Mouse (Mus musculus) forebrain, postnatal 0 days (tissue): ENCODE measurements around the gene Mreg. TPM values are rescaled to one million over a fixed set of nuclear protein-coding genes. Genes with fewer than 3 reads are reported as not detected.

ENCODE experiments used
- ATAC-seq: fragments of 200-750 bp; cut with Nextera tagmentation; 2 replicates; pipeline ENCODE4 v1.8.0; 2017; ENCODE audit warnings: mild to moderate bottlenecking, moderate library complexity
- DNase-seq: peaks from one replicate; pipeline ENCODE4 v3.0.0-alpha.2; 2015
- H3K27ac ChIP-seq: fragments of 300-500 bp; sonication (generic); 2 replicates; pipeline ENCODE4 v1.5.1; 2014; ENCODE audit warnings: low read depth, mild to moderate bottlenecking, antibody characterized with exemption, low read length, moderate library complexity, mixed read lengths
- H3K27me3 ChIP-seq: fragments of 300-500 bp; sonication (generic); 2 replicates; pipeline ENCODE4 v1.6.1; 2014; ENCODE audit warnings: mild to moderate bottlenecking, low read length, mixed read lengths; ENCODE audit not compliant: insufficient read depth
- H3K36me3 ChIP-seq: fragments of 300-500 bp; sonication (generic); 2 replicates; pipeline ENCODE4 v1.6.1; 2014; ENCODE audit warnings: mild to moderate bottlenecking, moderate library complexity; ENCODE audit not compliant: insufficient read depth
- H3K4me1 ChIP-seq: fragments of 300-500 bp; sonication (generic); 2 replicates; pipeline ENCODE4 v1.6.1; 2014; ENCODE audit warnings: antibody characterized with exemption; ENCODE audit not compliant: insufficient read depth
- H3K4me2 ChIP-seq: fragments of 300-500 bp; sonication (generic); 2 replicates; pipeline ENCODE4 v1.6.1; 2014; ENCODE audit warnings: low read depth, mild to moderate bottlenecking, moderate library complexity
- H3K4me3 ChIP-seq: fragments of 300-500 bp; sonication (generic); 2 replicates; pipeline ENCODE4 v1.5.1; 2014; ENCODE audit warnings: low read depth, low read length, mixed read lengths
- H3K9ac ChIP-seq: fragments of 300-500 bp; sonication (generic); 2 replicates; pipeline ENCODE4 v1.6.1; 2014; ENCODE audit warnings: mild to moderate bottlenecking
- H3K9me3 ChIP-seq: fragments of 300-500 bp; sonication (generic); 2 replicates; pipeline ENCODE4 v1.6.1; 2016; ENCODE audit warnings: low read length
- CTCF ChIP-seq: sonication (generic); IDR thresholded peaks from 2 replicates; pipeline ENCODE4 v1.5.1; 2016; ENCODE audit warnings: antibody characterized with exemption, control low read depth, low read depth
- WGBS: fragments of 180-500 bp; shearing (Covaris S2); extraction: QIAGEN DNeasy Blood & Tissue Kit; methylation state at CpG from one replicate; pipeline ENCODE4 v1.1.7; 2014; 5-methylcytosine and 5-hydroxymethylcytosine counted together
- polyA plus RNA-seq: library from polyadenylated mRNA; unstranded; fragments of >200 nt; fragmentation: Nextera tagmentation; extraction: Ambion mirVana; gene quantifications from 2 replicates; pipeline ENCODE4 v1.2.1, GENCODE M21; 2015
- total RNA-seq: library from RNA; depleted of rRNA; stranded (reverse); fragments of >200 nt; gene quantifications from 2 replicates; pipeline ENCODE4 v1.2.3, GENCODE M21; 2014; rRNA removed

Gene Mreg
- total RNA-seq, result 1.7 and 1.9 TPM in 2 replicates
- polyA plus RNA-seq, result 1.7 and 2.1 TPM in 2 replicates

DNA sequence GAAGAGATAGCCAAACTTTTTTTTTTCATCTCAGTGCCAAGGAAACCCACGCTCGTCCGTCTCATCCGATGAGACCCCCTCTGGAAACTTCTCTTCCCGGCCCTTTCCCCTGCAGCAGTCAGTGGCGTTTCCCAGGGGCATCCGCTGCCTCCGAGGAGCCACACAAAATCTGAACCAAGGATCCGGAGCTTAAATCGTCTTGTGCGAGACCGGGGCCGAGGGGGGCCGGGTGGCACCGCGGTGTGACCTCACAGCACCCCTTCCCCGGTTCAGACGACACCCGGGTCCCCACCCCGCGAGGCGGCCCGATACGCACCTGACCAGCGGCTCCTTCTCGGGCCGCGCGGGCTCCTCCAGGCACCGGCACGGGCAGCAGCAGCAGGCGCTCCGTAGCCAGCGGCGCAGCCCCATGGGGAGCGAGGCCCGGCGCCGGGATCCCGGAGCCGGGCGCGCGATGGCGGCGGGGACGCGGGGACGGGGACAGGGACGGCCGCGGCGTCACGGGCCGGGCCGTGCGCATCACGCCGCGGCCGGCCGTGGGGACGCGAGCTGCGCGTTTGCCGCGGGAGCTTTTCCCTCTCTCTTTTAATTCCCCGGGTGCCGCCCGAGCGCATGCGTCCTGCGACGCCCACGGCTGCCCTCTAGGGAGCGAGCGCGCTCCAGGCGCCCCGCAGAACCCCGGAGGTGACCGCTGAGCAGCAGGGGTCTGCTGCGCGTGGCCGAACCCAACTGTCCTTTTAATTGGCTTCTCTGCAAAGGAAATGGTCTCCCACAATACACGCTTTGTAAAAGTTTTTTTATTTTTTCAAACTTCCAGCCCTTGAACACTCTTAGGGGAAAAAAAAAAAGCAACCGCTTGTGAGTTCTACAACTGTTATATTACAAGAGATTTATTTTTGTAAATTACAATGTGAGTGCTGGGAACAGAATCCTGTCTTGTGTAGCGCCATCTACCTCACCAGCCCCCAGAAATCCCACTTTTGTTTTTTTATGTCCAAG is at the start of gene Mreg:
Gene Mreg, minus strand, starts transcription at position 607 of the 999 bp plus-strand sequence.
- Histone ChIP-seq H3K4me2 (peak within 1 kb of the TSS; percentile 98), H3K36me3 (no peaks in the 10 kb centered on the region), H3K27me3 (no peaks in the 10 kb centered on the region), H3K27ac (peak within 1 kb of the TSS; percentile 50; the same call in 1 of the 2 replicates), H3K9ac (peak within 1 kb of the TSS; percentile 60), H3K9me3 (no peaks in the 10 kb centered on the region), H3K4me1 (no peaks in the 10 kb centered on the region), H3K4me3 (peak within 1 kb of the TSS; percentile 73)
- 2% methylated on average over 85 of the region's 89 CpGs for WGBS
- ATAC-seq (peak; percentile 79), DNase-seq (peak; percentile 69)
- TF ChIP-seq CTCF, result peak; percentile 56

GRCm38 (mm10) chr1:72256381-72257256 is 44.5 kb upstream of the Mreg start:
- 73% methylated on average over 9 of the region's 9 CpGs for WGBS
- Histone ChIP-seq H3K4me2 (peak overlapping the region; percentile 59), H3K9ac (0 out of 2 replicates have a peak overlapping the region, but pooled peaks have one; percentile 67), H3K4me1 (peaks cover 9% of the 10 kb centered on the region; the same call in 1 of the 2 replicates), H3K27ac (peak overlapping the region; percentile 85), H3K9me3 (no peaks in the 10 kb centered on the region), H3K27me3 (no peaks in the 10 kb centered on the region), H3K36me3 (no peaks in the 10 kb centered on the region), H3K4me3 (peak overlapping the region; percentile 40)
- peak; percentile 38 for DNase-seq
- no peak for ATAC-seq
- TF ChIP-seq CTCF, result peak; percentile 24

DNA sequence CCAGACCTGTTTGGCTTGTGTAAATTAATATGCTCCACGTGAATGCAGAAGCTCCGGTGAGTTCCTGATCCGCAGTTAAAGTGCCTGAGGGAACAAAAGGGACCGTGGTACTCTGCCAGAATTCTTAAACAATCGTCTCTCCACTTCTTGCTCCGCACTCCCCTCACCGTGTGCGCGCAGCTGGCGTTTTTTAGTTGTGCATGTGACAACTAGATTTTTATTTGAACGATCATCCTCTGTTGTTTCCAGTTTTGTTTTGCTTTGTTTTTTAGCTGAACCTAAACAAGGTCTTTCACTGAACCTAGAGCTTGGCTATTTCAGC is 43.7 kb upstream of the Mreg start:
- no peaks in the 10 kb centered on the region for H3K9me3 ChIP-seq
- peak overlapping the region; percentile 85 for H3K27ac ChIP-seq
- peak; percentile 72 for DNase-seq
- peak overlapping the region; percentile 40 for H3K4me3 ChIP-seq
- no peak for ATAC-seq
- peak overlapping the region; percentile 59 for H3K4me2 ChIP-seq
- peak overlapping the region; percentile 67 for H3K9ac ChIP-seq
- peaks cover 9% of the 10 kb centered on the region; the same call in 1 of the 2 replicates for H3K4me1 ChIP-seq
- WGBS, result 12% methylated on average over 11 of the region's 11 CpGs
- no peaks in the 10 kb centered on the region for H3K36me3 ChIP-seq
- TF ChIP-seq CTCF, result no peak
- no peaks in the 10 kb centered on the region for H3K27me3 ChIP-seq

- Histone ChIP-seq H3K9me3 (no peaks in the 10 kb centered on the region), H3K27me3 (no peaks in the 10 kb centered on the region), H3K4me1 (peaks cover 9% of the 10 kb centered on the region; the same call in 1 of the 2 replicates), H3K9ac (peak overlapping the region; percentile 67), H3K4me2 (peak overlapping the region; percentile 59), H3K27ac (peak overlapping the region; percentile 85), H3K4me3 (peak overlapping the region; percentile 40), H3K36me3 (no peaks in the 10 kb centered on the region)
- 3% methylated on average over 15 of the region's 15 CpGs for WGBS
- TF ChIP-seq CTCF, result 0 out of 2 replicates have a peak, but pooled peaks have one; percentile 38
- ATAC-seq, result peak; percentile 83
- peak; percentile 81 for DNase-seq
These were observed 43.2 kb upstream of the Mreg start for GRCm38 (mm10) chr1:72255062-72255853.

DNA sequence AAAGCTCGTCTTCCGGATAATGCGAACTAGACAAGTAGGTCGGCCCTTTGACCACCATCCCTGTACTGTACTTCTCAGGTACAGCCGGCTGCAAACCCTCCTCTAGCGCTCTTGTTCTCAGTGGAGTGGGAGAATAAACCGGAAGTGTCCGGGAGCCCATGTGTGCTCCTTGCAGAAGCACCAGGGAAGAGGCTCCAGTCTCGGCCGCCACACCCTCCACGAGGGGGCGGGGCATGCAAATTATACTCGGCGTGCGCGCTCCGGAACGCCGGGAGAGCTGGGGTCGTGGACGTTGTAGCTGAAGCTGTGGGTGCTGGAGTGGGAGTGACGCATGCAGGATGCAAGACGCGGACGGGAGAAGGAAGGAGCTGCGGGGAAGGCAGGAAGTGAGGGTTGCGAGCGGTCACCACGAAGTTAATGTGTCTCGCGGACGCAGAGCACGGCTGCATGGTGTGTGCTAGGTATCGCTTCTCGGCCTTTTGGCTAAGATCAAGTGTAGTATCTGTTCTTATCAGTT is 42.5 kb upstream of the Mreg start:
- peak; percentile 90 for ATAC-seq
- Histone ChIP-seq H3K4me3 (peak overlapping the region; percentile 40), H3K27ac (peak overlapping the region; percentile 85), H3K9ac (peak overlapping the region; percentile 67), H3K4me2 (peak overlapping the region; percentile 59), H3K27me3 (no peaks in the 10 kb centered on the region), H3K4me1 (peaks cover 9% of the 10 kb centered on the region; the same call in 1 of the 2 replicates), H3K36me3 (no peaks in the 10 kb centered on the region), H3K9me3 (no peaks in the 10 kb centered on the region)
- peak; percentile 45; the same call in 1 of the 2 replicates for TF ChIP-seq CTCF
- DNase-seq, result peak; percentile 94
- WGBS, result 4% methylated on average over 35 of the region's 35 CpGs
